Mouse (Mus musculus) E14TG2a.4 (cell line): ENCODE data around the gene Cbln1.

Source experiments
- H3K27me3 ChIP-seq: 2 replicates; pipeline ENCODE4 v1.6.1; 2014; ENCODE audit warnings: low read length, control low read depth; ENCODE audit not compliant: insufficient read depth
- H3K36me3 ChIP-seq: 2 replicates; pipeline ENCODE4 v1.6.1; 2014; ENCODE audit warnings: low read length, control low read depth; ENCODE audit not compliant: insufficient read depth
- H3K4me1 ChIP-seq: replicated peaks from 2 replicates; pipeline ENCODE4 v1.6.1; 2014; ENCODE audit warnings: low read depth, low read length, control low read depth
- H3K4me3 ChIP-seq: replicated peaks from 2 replicates; pipeline ENCODE4 v1.5.1; 2014; ENCODE audit warnings: mild to moderate bottlenecking, low read length
- H3K9me3 ChIP-seq: 2 replicates; pipeline ENCODE4 v1.6.1; 2014; ENCODE audit warnings: low read length, control low read depth
- CTCF ChIP-seq: conservative IDR thresholded peaks from 2 replicates; pipeline ENCODE4 v1.5.1; 2014; ENCODE audit warnings: low read length
- NANOG ChIP-seq: IDR thresholded peaks from 2 replicates; pipeline ENCODE4 v1.6.1; 2014; ENCODE audit warnings: borderline replicate concordance, low read length, mixed read lengths
- POU5F1 ChIP-seq: IDR thresholded peaks from 2 replicates; pipeline ENCODE4 v1.6.1; 2014; ENCODE audit warnings: low read length, borderline replicate concordance

Cbln1 gene

DNA sequence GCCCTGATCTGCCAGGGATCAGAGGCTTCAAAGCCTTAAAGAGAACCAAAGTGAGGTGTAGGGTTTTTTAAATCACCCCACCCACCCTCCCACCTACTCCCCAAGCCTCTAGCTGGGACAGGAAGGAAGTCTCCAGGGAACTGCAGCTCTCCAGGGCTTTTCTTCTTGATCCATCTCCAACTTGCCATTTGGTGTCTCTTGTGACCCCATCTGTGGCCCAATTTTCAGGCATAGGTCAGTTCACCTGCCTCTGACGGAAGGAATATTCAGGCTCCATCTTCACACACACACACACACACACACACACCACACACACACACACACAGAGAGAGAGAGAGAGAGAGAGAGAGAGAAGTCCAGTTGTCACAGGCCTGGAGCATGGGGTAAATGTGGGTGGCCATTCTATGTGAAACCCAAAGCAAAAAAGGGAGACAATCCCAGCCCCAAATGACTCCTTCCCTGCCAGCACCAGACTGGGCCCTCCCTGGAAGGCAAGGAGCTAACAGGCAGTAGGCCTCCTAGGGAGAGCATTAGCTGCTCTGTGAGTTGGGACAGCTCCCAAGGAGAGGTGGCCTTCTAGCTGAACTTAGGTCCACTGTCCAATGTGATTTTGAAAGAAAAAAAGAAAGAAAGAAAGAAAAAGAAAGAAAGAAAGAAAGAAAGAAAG lies 5.3 kb downstream of the Cbln1 start:
- no peaks in the 10 kb centered on the region for H3K36me3 ChIP-seq
- H3K9me3 ChIP-seq, result no peaks in the 10 kb centered on the region
- H3K4me3 ChIP-seq, result no peak overlapping the region
- peaks cover 64% of the 10 kb centered on the region for H3K4me1 ChIP-seq
- H3K27me3 ChIP-seq, result peaks cover 71% of the 10 kb centered on the region
- TF ChIP-seq NANOG (no peak), POU5F1 (no peak), CTCF (no peak)

DNA sequence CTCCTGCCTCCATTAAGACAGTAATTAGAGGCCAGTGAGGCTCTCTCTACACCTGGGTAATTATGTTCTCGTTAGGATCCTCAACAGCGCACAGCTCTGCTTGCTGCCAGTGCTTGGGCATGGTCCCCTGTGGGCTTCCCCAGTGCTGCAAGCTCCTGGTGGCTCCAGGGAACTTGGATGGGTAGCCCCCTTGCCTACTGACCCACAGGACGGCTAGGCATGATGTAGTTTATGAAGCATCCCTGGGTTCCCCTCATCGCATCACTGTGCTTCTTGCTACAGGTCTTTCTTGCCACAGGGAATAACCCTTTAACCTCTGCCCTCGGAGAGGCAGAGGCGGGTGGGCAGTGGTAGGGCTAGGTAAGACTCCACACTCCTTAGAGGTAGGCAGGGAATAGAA lies 6.1 kb downstream of the Cbln1 start:
- Histone ChIP-seq H3K27me3 (peaks cover 64% of the 10 kb centered on the region), H3K4me3 (no peak overlapping the region), H3K4me1 (peaks cover 57% of the 10 kb centered on the region), H3K36me3 (no peaks in the 10 kb centered on the region), H3K9me3 (no peaks in the 10 kb centered on the region)
- TF ChIP-seq CTCF, result no peak
- TF ChIP-seq NANOG, result no peak

DNA sequence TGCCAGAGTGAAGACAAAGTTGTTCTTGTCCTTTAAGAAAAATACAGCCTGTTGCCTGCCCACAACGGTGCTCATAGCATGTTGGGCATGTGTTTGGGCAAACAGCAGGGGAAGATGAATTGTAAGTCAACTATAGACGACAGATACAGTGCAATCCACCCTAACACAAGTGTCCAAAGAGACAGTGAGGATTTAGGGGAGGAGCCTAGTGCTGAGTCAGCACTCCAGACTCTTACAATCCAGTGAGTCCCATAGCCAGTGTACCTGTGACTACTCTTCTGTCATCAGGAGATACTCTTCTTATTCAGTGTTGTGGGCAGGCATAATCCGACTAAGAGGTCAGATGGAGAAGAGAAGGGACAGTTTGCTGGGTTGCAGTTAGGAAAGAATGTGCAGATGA lies 8.0 kb downstream of the Cbln1 start:
- peaks cover 39% of the 10 kb centered on the region for H3K4me1 ChIP-seq
- TF ChIP-seq POU5F1, result no peak
- TF ChIP-seq NANOG, result no peak
- no peak for TF ChIP-seq CTCF
- no peaks in the 10 kb centered on the region for H3K36me3 ChIP-seq
- peaks cover 45% of the 10 kb centered on the region for H3K27me3 ChIP-seq
- H3K9me3 ChIP-seq, result no peaks in the 10 kb centered on the region
- H3K4me3 ChIP-seq, result no peak overlapping the region

DNA sequence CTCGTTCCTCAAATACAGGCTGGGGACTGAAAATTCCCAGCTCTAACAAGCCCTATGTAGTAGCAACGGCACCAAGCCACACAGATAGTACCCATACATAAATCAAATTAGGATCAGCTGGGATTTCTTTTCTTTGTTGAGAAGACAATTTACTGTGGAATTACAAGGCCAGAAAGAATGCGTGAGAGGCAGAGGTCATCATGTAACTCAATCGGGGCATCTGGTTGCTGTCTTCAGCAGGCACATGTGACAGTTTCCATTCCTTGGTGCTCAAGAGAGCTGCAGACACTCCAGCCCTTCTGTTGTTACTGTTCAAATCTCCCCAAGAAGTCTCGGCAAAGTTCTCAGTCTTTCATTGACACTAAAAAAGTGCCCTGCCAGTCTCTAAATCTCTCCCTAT lies 10.6 kb downstream of the Cbln1 start:
- no peak for TF ChIP-seq POU5F1
- TF ChIP-seq CTCF, result no peak
- TF ChIP-seq NANOG, result no peak

DNA sequence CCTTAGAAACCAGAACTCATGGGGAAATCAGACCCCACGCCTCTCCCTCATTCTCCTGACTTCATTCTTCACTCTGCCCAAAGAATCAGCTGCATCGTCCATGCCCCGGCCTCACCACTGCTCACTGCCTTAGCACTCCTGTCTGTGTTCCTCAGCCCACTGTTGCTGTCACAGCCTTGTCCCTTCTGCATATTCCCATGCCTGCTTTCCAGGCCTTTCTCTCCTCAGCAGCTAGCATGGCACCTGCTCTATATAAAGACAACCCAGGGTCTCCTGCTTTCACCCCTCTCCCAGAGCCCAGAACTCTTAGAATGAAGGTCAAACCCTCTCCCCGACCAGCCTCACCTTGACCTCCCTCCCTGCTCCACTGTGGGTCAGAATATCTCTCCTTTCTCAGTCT lies 15.5 kb downstream of the Cbln1 start:
- Histone ChIP-seq H3K4me1 (no peaks in the 10 kb centered on the region; the same call in 1 of the 2 replicates), H3K9me3 (no peaks in the 10 kb centered on the region), H3K36me3 (no peaks in the 10 kb centered on the region), H3K4me3 (no peak overlapping the region), H3K27me3 (0 out of 2 replicates have a peak, but pooled peaks cover 2% of the 10 kb centered on the region)
- TF ChIP-seq CTCF, result no peak
- no peak for TF ChIP-seq NANOG
- no peak for TF ChIP-seq POU5F1

More for the DNA sequence above, 10.6 kb downstream of the Cbln1 start:
- no peaks in the 10 kb centered on the region for H3K9me3 ChIP-seq
- no peaks in the 10 kb centered on the region for H3K36me3 ChIP-seq
- peaks cover 15% of the 10 kb centered on the region for H3K4me1 ChIP-seq
- H3K27me3 ChIP-seq, result peaks cover 21% of the 10 kb centered on the region
- no peak overlapping the region for H3K4me3 ChIP-seq

DNA sequence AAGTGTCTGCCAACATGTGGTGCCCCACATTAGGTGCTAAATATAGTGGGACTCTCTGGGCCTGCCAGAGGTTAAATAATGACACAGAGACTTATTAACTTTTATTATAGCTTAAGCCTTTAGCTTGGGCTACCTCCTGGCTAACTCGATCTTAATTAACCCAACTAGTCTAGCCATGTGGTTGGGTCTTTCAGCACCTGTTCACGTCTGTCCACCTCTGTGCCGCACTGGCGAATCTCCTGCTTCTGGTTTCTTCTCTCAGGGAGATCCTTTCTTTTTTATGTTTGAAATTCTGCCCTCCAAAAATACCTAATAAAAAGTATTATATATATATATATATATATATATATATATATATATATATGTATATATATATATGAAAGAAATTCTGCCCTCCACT lies 19.6 kb downstream of the Cbln1 start:
- Histone ChIP-seq H3K4me3 (no peak overlapping the region), H3K36me3 (no peaks in the 10 kb centered on the region), H3K9me3 (no peaks in the 10 kb centered on the region), H3K4me1 (no peaks in the 10 kb centered on the region; the same call in 1 of the 2 replicates), H3K27me3 (peaks cover 2% of the 10 kb centered on the region; the same call in 1 of the 2 replicates)
- no peak for TF ChIP-seq NANOG
- TF ChIP-seq POU5F1, result no peak
- TF ChIP-seq CTCF, result no peak

DNA sequence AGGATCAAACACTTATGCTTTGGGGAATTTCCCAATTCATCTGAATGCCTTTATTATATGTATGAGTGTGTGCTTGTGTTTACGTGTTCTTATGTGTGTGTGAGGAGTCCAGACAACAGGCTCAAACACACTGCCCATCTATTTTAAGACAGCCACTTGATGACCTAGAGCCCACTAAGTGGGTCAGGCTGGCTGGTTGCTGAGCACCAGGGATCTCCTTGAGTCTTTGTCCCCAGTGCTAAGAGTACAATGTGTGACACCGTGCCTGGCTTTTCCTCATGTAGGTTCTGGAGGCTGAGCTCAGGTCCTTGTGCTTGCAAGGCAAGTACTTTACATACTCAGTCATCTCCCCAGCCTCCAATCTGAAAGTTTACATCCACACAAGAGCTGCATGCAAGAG lies 20.7 kb downstream of the Cbln1 start:
- TF ChIP-seq CTCF (no peak), POU5F1 (no peak), NANOG (no peak)
- no peaks in the 10 kb centered on the region for H3K36me3 ChIP-seq
- H3K4me3 ChIP-seq, result no peak overlapping the region
- H3K4me1 ChIP-seq, result no peaks in the 10 kb centered on the region; the same call in 1 of the 2 replicates
- peaks cover 1% of the 10 kb centered on the region; the same call in 1 of the 2 replicates for H3K27me3 ChIP-seq
- no peaks in the 10 kb centered on the region for H3K9me3 ChIP-seq

DNA sequence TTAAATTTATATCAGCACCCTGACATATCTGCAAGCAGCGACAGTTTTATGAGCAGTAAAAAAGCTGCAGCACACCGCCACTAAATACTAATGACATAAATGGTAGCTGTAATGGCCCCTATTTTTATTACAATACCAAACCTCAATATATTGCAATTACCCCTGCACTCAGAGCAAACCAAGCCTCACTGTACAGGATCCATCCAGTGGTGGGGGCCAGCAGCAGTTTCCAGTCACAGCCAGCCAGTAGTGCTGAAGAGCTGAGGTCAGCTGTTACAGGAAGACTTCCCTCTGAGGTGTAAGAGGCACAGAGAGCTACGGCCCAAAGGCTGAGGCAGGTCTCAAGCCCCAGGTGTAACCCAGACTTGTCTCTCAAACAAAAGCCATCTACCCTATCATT lies 37.8 kb downstream of the Cbln1 start:
- H3K9me3 ChIP-seq, result no peaks in the 10 kb centered on the region
- no peaks in the 10 kb centered on the region for H3K27me3 ChIP-seq
- H3K36me3 ChIP-seq, result no peaks in the 10 kb centered on the region
- TF ChIP-seq POU5F1, result no peak
- H3K4me1 ChIP-seq, result 0 out of 2 replicates have a peak, but pooled peaks cover 3% of the 10 kb centered on the region
- no peak overlapping the region for H3K4me3 ChIP-seq

DNA sequence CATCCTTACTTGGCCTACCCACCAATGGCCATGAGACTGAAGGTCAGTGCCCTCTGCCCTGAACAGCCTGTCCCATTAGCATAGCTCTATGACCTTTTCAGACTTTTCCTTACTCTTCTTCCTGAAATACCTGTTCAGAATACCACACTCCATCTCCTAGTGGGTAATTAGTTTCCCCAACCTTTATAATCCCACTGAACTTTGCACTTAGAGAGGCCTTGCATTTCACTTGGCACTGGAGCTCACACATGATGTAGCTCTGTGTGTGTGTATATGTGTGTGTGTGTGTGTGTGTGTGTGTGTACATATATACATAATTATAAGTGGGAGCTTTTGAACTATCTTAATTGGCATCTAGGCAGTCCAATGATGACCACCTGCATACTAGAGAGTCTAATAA lies 45.2 kb downstream of the Cbln1 start:
- Histone ChIP-seq H3K4me1 (no peaks in the 10 kb centered on the region), H3K9me3 (no peaks in the 10 kb centered on the region), H3K27me3 (no peaks in the 10 kb centered on the region), H3K4me3 (no peak overlapping the region), H3K36me3 (no peaks in the 10 kb centered on the region)
- TF ChIP-seq POU5F1, result no peak
- TF ChIP-seq CTCF, result no peak
- no peak for TF ChIP-seq NANOG
